Mouse (Mus musculus): ENCODE results near the gene Krtap11-1. TPM values are rescaled to one million over a fixed set of nuclear protein-coding genes. Genes with fewer than 3 reads are reported as not detected.

Gene Krtap11-1
- polyA plus RNA-seq, 1 experiment from 2014 or later: not detected

GRCm38 (mm10) chr16:89568141-89568540 is 2.8 kb downstream of the Krtap11-1 start:
- no peak for ATAC-seq (ENCODE audit: low FRiP score, low read depth)
- WGBS: 72% methylated on average over 7 of the region's 7 CpGs
- no peak overlapping the region for H3K4me3 ChIP-seq
- H3K4me2 ChIP-seq (replicated peaks): no peak overlapping the region
- no peaks in the 10 kb centered on the region for H3K36me3 ChIP-seq
- H3K4me1 ChIP-seq: no peaks in the 10 kb centered on the region
- no peaks in the 10 kb centered on the region for H3K27me3 ChIP-seq
- no peaks in the 10 kb centered on the region for H3K9me3 ChIP-seq
- no peak overlapping the region for H3K9ac ChIP-seq
- no peak overlapping the region for H3K27ac ChIP-seq

- H3K9me3 ChIP-seq: no peaks in the 10 kb centered on the region
- no peak overlapping the region for H3K27ac ChIP-seq
- no peak overlapping the region for H3K4me3 ChIP-seq
- H3K27me3 ChIP-seq: no peaks in the 10 kb centered on the region
- no peak for ATAC-seq (ENCODE audit: low FRiP score, low read depth)
- H3K4me2 ChIP-seq (replicated peaks): no peak overlapping the region
- no peak overlapping the region for H3K9ac ChIP-seq
- H3K36me3 ChIP-seq: no peaks in the 10 kb centered on the region
- H3K4me1 ChIP-seq: no peaks in the 10 kb centered on the region
These were observed 20.7 kb downstream of the Krtap11-1 start for GRCm38 (mm10) chr16:89550298-89550697.

- no peak overlapping the region for H3K27ac ChIP-seq
- H3K36me3 ChIP-seq: no peaks in the 10 kb centered on the region
- H3K27me3 ChIP-seq: no peaks in the 10 kb centered on the region
- no peaks in the 10 kb centered on the region for H3K4me1 ChIP-seq
- H3K4me3 ChIP-seq: no peak overlapping the region
- ATAC-seq (ENCODE audit: low FRiP score, low read depth): no peak
- H3K9ac ChIP-seq: no peak overlapping the region
- no peaks in the 10 kb centered on the region for H3K9me3 ChIP-seq
- 83% methylated on average over 5 of the region's 5 CpGs for WGBS
- no peak overlapping the region for H3K4me2 ChIP-seq (replicated peaks)
These were observed 32.9 kb downstream of the Krtap11-1 start for GRCm38 (mm10) chr16:89538031-89538484.

GRCm38 (mm10) chr16:89537349-89537748 is 33.6 kb downstream of the Krtap11-1 start:
- Histone ChIP-seq H3K4me2 (replicated peaks) (no peak overlapping the region), H3K9me3 (no peaks in the 10 kb centered on the region), H3K27ac (no peak overlapping the region), H3K9ac (no peak overlapping the region), H3K27me3 (no peaks in the 10 kb centered on the region), H3K4me1 (no peaks in the 10 kb centered on the region), H3K36me3 (no peaks in the 10 kb centered on the region), H3K4me3 (no peak overlapping the region)
- 86% methylated on average over 6 of the region's 6 CpGs for WGBS
- ATAC-seq (ENCODE audit: low FRiP score, low read depth): no peak

- H3K4me2 ChIP-seq (replicated peaks): no peak overlapping the region
- WGBS: 40% methylated on average over 7 of the region's 7 CpGs
- H3K9ac ChIP-seq: no peak overlapping the region
- ATAC-seq (ENCODE audit: low FRiP score, low read depth): no peak
- H3K4me3 ChIP-seq: no peak overlapping the region
- no peaks in the 10 kb centered on the region for H3K27me3 ChIP-seq
- no peaks in the 10 kb centered on the region for H3K9me3 ChIP-seq
- H3K4me1 ChIP-seq: peaks cover 8% of the 10 kb centered on the region; the same call in 1 of the 2 replicates
- H3K27ac ChIP-seq: no peak overlapping the region
- H3K36me3 ChIP-seq: no peaks in the 10 kb centered on the region
These were observed 40.4 kb downstream of the Krtap11-1 start for GRCm38 (mm10) chr16:89530547-89530946.

- H3K9me3 ChIP-seq: no peaks in the 10 kb centered on the region
- H3K27me3 ChIP-seq: no peaks in the 10 kb centered on the region
- no peak overlapping the region for H3K27ac ChIP-seq
- peaks cover 8% of the 10 kb centered on the region; the same call in 1 of the 2 replicates for H3K4me1 ChIP-seq
- no peaks in the 10 kb centered on the region for H3K36me3 ChIP-seq
- WGBS: 56% methylated on average over 7 of the region's 7 CpGs
- no peak for ATAC-seq (ENCODE audit: low FRiP score, low read depth)
- H3K4me2 ChIP-seq (replicated peaks): no peak overlapping the region
- H3K4me3 ChIP-seq: no peak overlapping the region
- no peak overlapping the region for H3K9ac ChIP-seq
These were observed 41.1 kb downstream of the Krtap11-1 start for GRCm38 (mm10) chr16:89529846-89530245.

- H3K9ac ChIP-seq: no peak overlapping the region
- no peak overlapping the region for H3K4me2 ChIP-seq (replicated peaks)
- no peaks in the 10 kb centered on the region for H3K27me3 ChIP-seq
- no peaks in the 10 kb centered on the region for H3K9me3 ChIP-seq
- H3K4me1 ChIP-seq: peaks cover 8% of the 10 kb centered on the region; the same call in 1 of the 2 replicates
- 80% methylated on average over 3 of the region's 3 CpGs for WGBS
- H3K27ac ChIP-seq: no peak overlapping the region
- no peak overlapping the region for H3K4me3 ChIP-seq
- no peak for ATAC-seq (ENCODE audit: low FRiP score, low read depth)
- no peaks in the 10 kb centered on the region for H3K36me3 ChIP-seq
These were observed 42.6 kb downstream of the Krtap11-1 start for GRCm38 (mm10) chr16:89528380-89528779.

- no peaks in the 10 kb centered on the region for H3K27me3 ChIP-seq
- WGBS: 93% methylated on average over 4 of the region's 4 CpGs
- ATAC-seq (ENCODE audit: low FRiP score, low read depth): no peak
These were observed 50.0 kb downstream of the Krtap11-1 start for GRCm38 (mm10) chr16:89520996-89521395.

GRCm38 (mm10) chr16:89520555-89520954 is 50.4 kb downstream of the Krtap11-1 start:
- no peak overlapping the region for H3K27ac ChIP-seq
- WGBS: 85% methylated on average over 2 of the region's 2 CpGs
- H3K27me3 ChIP-seq: no peaks in the 10 kb centered on the region
- H3K9ac ChIP-seq: no peak overlapping the region
- H3K4me2 ChIP-seq (replicated peaks): no peak overlapping the region
- no peak for ATAC-seq (ENCODE audit: low FRiP score, low read depth)
- H3K36me3 ChIP-seq: no peaks in the 10 kb centered on the region
- H3K4me1 ChIP-seq: no peaks in the 10 kb centered on the region
- H3K9me3 ChIP-seq: no peaks in the 10 kb centered on the region
- no peak overlapping the region for H3K4me3 ChIP-seq

More at GRCm38 (mm10) chr16:89520996-89521395, 50.0 kb downstream of the Krtap11-1 start:
- Histone ChIP-seq H3K9ac (no peak overlapping the region), H3K9me3 (no peaks in the 10 kb centered on the region), H3K4me2 (replicated peaks) (no peak overlapping the region), H3K27ac (no peak overlapping the region), H3K4me3 (no peak overlapping the region), H3K36me3 (no peaks in the 10 kb centered on the region), H3K4me1 (no peaks in the 10 kb centered on the region)

Other genes with a start within 250 kb of the Krtap11-1 start
- gene Krtap21-1, start 167.3 kb downstream of the Krtap11-1 start, polyA plus RNA-seq (2015; fragmentation: Nextera tagmentation; extraction: Ambion mirVana): not detected in 2 replicates
- gene Krtap6-2, start 151.1 kb downstream of the Krtap11-1 start, polyA plus RNA-seq (2015; fragmentation: Nextera tagmentation; extraction: Ambion mirVana): not detected in 2 replicates
- not detected in 2 replicates for gene Krtap8-1, start 83.2 kb downstream of the Krtap11-1 start, polyA plus RNA-seq (2015; fragmentation: Nextera tagmentation; extraction: Ambion mirVana)
- gene Krtap7-1, start 62.9 kb downstream of the Krtap11-1 start, polyA plus RNA-seq (2015; fragmentation: Nextera tagmentation; extraction: Ambion mirVana): not detected in 2 replicates

Data from limb, embryonic 13.5 days (tissue).